Mouse (Mus musculus) MEL (cell line): ENCODE results near the gene Nmb. TPM values are rescaled to one million over a fixed set of nuclear protein-coding genes. Genes with fewer than 3 reads are reported as not detected.
A peak's percentile ranks its signal among the peaks of the same experiment; 100 is the strongest.

Source experiments
- DNase-seq: peaks from one replicate; pipeline ENCODE4 v3.0.0; 2011; ENCODE audit warnings: low read depth, low spot score
- H3K27ac ChIP-seq: 2 replicates; pipeline ENCODE4 v1.5.1; 2012; ENCODE audit warnings: low read depth, mild to moderate bottlenecking, control low read depth, low read length, moderate library complexity; ENCODE audit not compliant: control insufficient read depth
- H3K27me3 ChIP-seq, 2 experiments: fragments of 150-350 bp in 1 of 2; sonication (generic) in 1 of 2; 2 replicates each; pipeline ENCODE4 v1.6.1; 2012; ENCODE audit warnings: low read length in 2 of 2, mild to moderate bottlenecking in 2 of 2, improper control_type of control experiment in 1 of 2, moderate library complexity in 1 of 2; ENCODE audit not compliant: insufficient read depth in 2 of 2, control insufficient read depth in 1 of 2
- H3K36me3 ChIP-seq, 2 experiments: 2 replicates each; pipeline ENCODE4 v1.6.1; 2012 to 2014; ENCODE audit warnings: low read length in 2 of 2, improper control_type of control experiment in 1 of 2, inconsistent platforms in 1 of 2, mild to moderate bottlenecking in 1 of 2; ENCODE audit not compliant: insufficient read depth in 2 of 2, control insufficient read depth in 1 of 2
- H3K4me1 ChIP-seq, 2 experiments: fragments of 150-350 bp in 1 of 2; sonication (generic) in 1 of 2; 2 replicates each; pipeline ENCODE4 v1.6.1; 2012; ENCODE audit warnings: low read length in 2 of 2, improper control_type of control experiment in 1 of 2, mild to moderate bottlenecking in 1 of 2; ENCODE audit not compliant: insufficient read depth in 2 of 2, control insufficient read depth in 1 of 2
- H3K4me3 ChIP-seq, 2 experiments: fragments of 150-350 bp in 1 of 2; sonication (generic) in 1 of 2; 2 replicates each; pipeline ENCODE4 v1.5.1; 2012; ENCODE audit warnings: low read depth in 2 of 2, low read length in 2 of 2, mild to moderate bottlenecking in 2 of 2, moderate library complexity in 2 of 2, control low read depth in 1 of 2, improper control_type of control experiment in 1 of 2; ENCODE audit not compliant: control insufficient read depth in 1 of 2, insufficient read depth in 1 of 2
- H3K79me2 ChIP-seq: 2 replicates; pipeline ENCODE4 v1.6.1; 2012; ENCODE audit warnings: mild to moderate bottlenecking, low read length, moderate library complexity; ENCODE audit not compliant: control insufficient read depth, poor library complexity, insufficient read depth
- H3K9ac ChIP-seq: 2 replicates; pipeline ENCODE4 v1.6.1; 2012; ENCODE audit warnings: low read depth, mild to moderate bottlenecking, control low read depth, low read length, moderate library complexity; ENCODE audit not compliant: control insufficient read depth, poor library complexity, severe bottlenecking
- H3K9me3 ChIP-seq: fragments of 150-350 bp; sonication (generic); replicated peaks from 2 replicates; pipeline ENCODE4 v1.6.1; 2012; ENCODE audit warnings: mild to moderate bottlenecking, low read length, improper control_type of control experiment, moderate library complexity; ENCODE audit not compliant: insufficient read depth
- CTCF ChIP-seq, 3 experiments: IDR thresholded peaks in 2 of 3; conservative IDR thresholded peaks in 1 of 3; 2 replicates each; pipeline ENCODE4 v1.5.1; 2011 to 2012; ENCODE audit warnings: low read length in 3 of 3, low read depth in 2 of 3, mild to moderate bottlenecking in 2 of 3, improper control_type of control experiment in 1 of 3, inconsistent platforms in 1 of 3, mixed read lengths in 1 of 3, moderate library complexity in 1 of 3; ENCODE audit not compliant: control insufficient read depth in 1 of 3, insufficient read depth in 1 of 3, poor library complexity in 1 of 3, severe bottlenecking in 1 of 3
- GABPA ChIP-seq: IDR thresholded peaks from 2 replicates; pipeline ENCODE4 v1.6.1; 2012; ENCODE audit warnings: low read depth, mild to moderate bottlenecking, inconsistent platforms, low read length, improper control_type of control experiment, moderate library complexity
- MAX ChIP-seq: IDR thresholded peaks from 2 replicates; pipeline ENCODE4 v1.6.1; 2011; ENCODE audit warnings: low read length, improper control_type of control experiment
- MYC ChIP-seq: IDR thresholded peaks from 2 replicates; pipeline ENCODE4 v1.6.1; 2011; ENCODE audit warnings: low read depth, mild to moderate bottlenecking, low read length, improper control_type of control experiment, moderate library complexity
- NELFE ChIP-seq: IDR thresholded peaks from 2 replicates; pipeline ENCODE4 v1.6.1; 2011; ENCODE audit warnings: low read depth, low read length, improper control_type of control experiment
- POLR2A ChIP-seq, 2 experiments: IDR thresholded peaks; 2 replicates each; pipeline ENCODE4 v1.6.1; 2011 to 2012; ENCODE audit warnings: low read length in 2 of 2, mild to moderate bottlenecking in 2 of 2, control low read depth in 1 of 2, improper control_type of control experiment in 1 of 2, low read depth in 1 of 2, moderate library complexity in 1 of 2; ENCODE audit not compliant: control insufficient read depth in 1 of 2, insufficient read depth in 1 of 2, poor library complexity in 1 of 2
- POLR2AphosphoS2 ChIP-seq: IDR thresholded peaks from 2 replicates; pipeline ENCODE4 v1.6.1; 2011; ENCODE audit warnings: low read length, improper control_type of control experiment
- POLR2AphosphoS5 ChIP-seq: IDR thresholded peaks from 2 replicates; pipeline ENCODE4 v1.6.1; 2012; ENCODE audit warnings: low read depth, borderline replicate concordance, mild to moderate bottlenecking, inconsistent platforms, low read length, moderate library complexity, mixed read lengths
- RAD21 ChIP-seq: IDR thresholded peaks from 2 replicates; pipeline ENCODE4 v1.6.1; 2011; ENCODE audit warnings: mild to moderate bottlenecking, low read depth, low read length, improper control_type of control experiment
- SIN3A ChIP-seq: IDR thresholded peaks from 2 replicates; pipeline ENCODE4 v1.6.1; 2012; ENCODE audit warnings: low read length, improper control_type of control experiment, inconsistent platforms
- SMC3 ChIP-seq: IDR thresholded peaks from 2 replicates; pipeline ENCODE4 v1.6.1; 2011; ENCODE audit warnings: low read depth, low read length, improper control_type of control experiment
- TBP ChIP-seq: IDR thresholded peaks from 2 replicates; pipeline ENCODE4 v1.8.0; 2011; ENCODE audit warnings: low read depth, low read length, improper control_type of control experiment
- ZC3H11A ChIP-seq: IDR thresholded peaks from 2 replicates; pipeline ENCODE4 v1.6.1; 2012; ENCODE audit warnings: low read depth, mild to moderate bottlenecking, inconsistent platforms, low read length, improper control_type of control experiment
- ZNF384 ChIP-seq: IDR thresholded peaks from 2 replicates; pipeline ENCODE4 v1.6.1; 2012; ENCODE audit warnings: low read depth, mild to moderate bottlenecking, inconsistent platforms, low read length, improper control_type of control experiment
- polyA plus RNA-seq, 2 experiments: library from polyadenylated mRNA; stranded (reverse) in 1 of 2; unstranded in 1 of 2; fragments of >175 nt in 1 of 2; fragments of >200 nt in 1 of 2; gene quantifications; 2 replicates each; pipeline versions ENCODE4 v1.2.1 to v1.2.4; 2012; ENCODE audit warnings: low replicate concordance in 2 of 2, low read depth in 1 of 2; ENCODE audit not compliant: insufficient read length in 2 of 2, insufficient read depth in 1 of 2, missing spikeins in 1 of 2
- total RNA-seq: library from RNA; depleted of rRNA; stranded (reverse); fragments of 300-350 nt; gene quantifications from 2 replicates; pipeline ENCODE4 v1.2.3, GENCODE M21; 2012

Gene Nmb
- total and polyA plus RNA-seq, 3 experiments, result 4.4 to 4.6 TPM; not detected in 1

- no peak for TF ChIP-seq GABPA
These were observed 15.0 kb downstream of the Nmb start (continued) for GRCm38 (mm10) chr7:80889841-80890241.

- TF ChIP-seq CTCF (IDR thresholded peaks at IDR 0.05 in 2 of 3, conservative IDR thresholded peaks at IDR 0.05 in 1 of 3; ENCODE audit: control insufficient read depth in 1 of 3, insufficient read depth in 1 of 3, low read depth in 2 of 3, low read length in 3 of 3, poor library complexity in 1 of 3, severe bottlenecking in 1 of 3) (no peak), SIN3A (no peak), POLR2AphosphoS5 (0 out of 2 replicates have a peak, but pooled peaks have one; percentile 19), MYC (no peak), MAX (no peak)
- Histone ChIP-seq H3K79me2 (no peaks in the 10 kb centered on the region), H3K9ac (no peak overlapping the region), H3K27me3 (no peaks in the 10 kb centered on the region), H3K4me3 (no peak overlapping the region), H3K36me3 (peaks cover 0 to 5% of the 10 kb centered on the region in 2 experiments), H3K9me3 (no peaks in the 10 kb centered on the region), H3K27ac (no peak overlapping the region; the same call in 1 of the 2 replicates), H3K4me1 (peaks cover 0 to 11% of the 10 kb centered on the region in 2 experiments; a peak in 3 of 4 replicates)
- peak; percentile 48 for DNase-seq
These were observed 15.8 kb downstream of the Nmb start for GRCm38 (mm10) chr7:80889021-80889511.

DNA sequence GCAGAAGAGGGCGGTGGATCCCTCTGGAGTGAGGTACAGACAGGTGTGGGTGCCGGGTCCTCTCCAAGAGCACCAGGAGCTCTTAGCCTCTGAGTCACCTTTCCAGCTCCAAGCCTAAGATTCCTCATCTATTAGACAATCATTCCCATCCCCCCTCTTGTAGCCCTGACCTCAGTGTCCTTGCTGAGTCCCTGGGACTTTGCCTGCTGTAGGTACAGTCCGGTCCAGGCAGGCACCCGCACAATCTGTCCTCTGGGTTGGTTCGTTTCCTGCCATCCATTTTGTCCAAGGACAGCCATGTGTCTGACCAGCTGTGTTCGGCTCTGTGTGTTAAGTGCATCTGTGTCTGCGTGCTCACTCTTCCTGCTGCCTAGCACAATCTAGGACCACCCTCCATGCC lies 16.3 kb downstream of the Nmb start:
- H3K4me3 ChIP-seq, result no peak overlapping the region
- DNase-seq, result no peak
- no peaks in the 10 kb centered on the region for H3K79me2 ChIP-seq
- H3K36me3 ChIP-seq, result peaks cover 0 to 5% of the 10 kb centered on the region in 2 experiments
- no peak overlapping the region for H3K9ac ChIP-seq
- no peaks in the 10 kb centered on the region for H3K9me3 ChIP-seq
- H3K27ac ChIP-seq, result no peak overlapping the region
- no peaks in the 10 kb centered on the region for H3K27me3 ChIP-seq
- TF ChIP-seq POLR2A (IDR thresholded peaks at IDR 0.05; ENCODE audit: control insufficient read depth in 1 of 2, insufficient read depth in 1 of 2, low read depth in 1 of 2, low read length in 2 of 2, poor library complexity in 1 of 2) (no peak), CTCF (IDR thresholded peaks at IDR 0.05 in 2 of 3, conservative IDR thresholded peaks at IDR 0.05 in 1 of 3; ENCODE audit: control insufficient read depth in 1 of 3, insufficient read depth in 1 of 3, low read depth in 2 of 3, low read length in 3 of 3, poor library complexity in 1 of 3, severe bottlenecking in 1 of 3) (peak in 1 of 3 experiments; percentile 26; a peak in 2 of 6 replicates)
- H3K4me1 ChIP-seq, result peaks cover 0 to 11% of the 10 kb centered on the region in 2 experiments; a peak in 3 of 4 replicates

DNA sequence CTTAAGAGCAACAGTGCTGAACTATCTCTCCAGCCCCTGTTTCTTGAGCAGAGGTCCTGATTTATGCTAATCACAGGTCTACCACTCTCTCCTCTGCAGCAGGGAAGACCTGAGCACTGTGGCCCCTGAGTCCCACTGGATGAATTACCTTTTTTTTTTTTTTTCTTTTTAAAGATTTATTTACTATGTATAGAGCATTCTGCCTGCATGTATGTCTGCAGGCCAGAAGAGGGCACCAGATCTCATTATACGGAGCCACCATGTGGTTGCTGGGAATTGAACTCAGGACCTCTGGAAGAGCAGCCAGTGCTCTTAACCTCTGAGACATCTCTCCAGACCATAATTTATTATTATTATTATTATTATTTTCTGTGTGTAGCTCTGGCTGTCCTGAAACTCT lies 19.2 kb downstream of the Nmb start:
- Histone ChIP-seq H3K9ac (no peak overlapping the region), H3K79me2 (no peaks in the 10 kb centered on the region), H3K36me3 (peaks cover 0 to 7% of the 10 kb centered on the region in 2 experiments; a peak in 3 of 4 replicates), H3K4me1 (peaks cover 0 to 14% of the 10 kb centered on the region in 2 experiments; a peak in 3 of 4 replicates), H3K9me3 (no peaks in the 10 kb centered on the region), H3K4me3 (no peak overlapping the region), H3K27me3 (no peaks in the 10 kb centered on the region), H3K27ac (no peak overlapping the region)
- peak; percentile 60 for DNase-seq
- no peak for TF ChIP-seq POLR2AphosphoS2
- TF ChIP-seq TBP, result no peak
- peak; percentile 84 for TF ChIP-seq MYC
- peak; percentile 64 for TF ChIP-seq SMC3
- TF ChIP-seq ZNF384, result peak; percentile 90
- TF ChIP-seq CTCF (IDR thresholded peaks at IDR 0.05 in 2 of 3, conservative IDR thresholded peaks at IDR 0.05 in 1 of 3; ENCODE audit: control insufficient read depth in 1 of 3, insufficient read depth in 1 of 3, low read depth in 2 of 3, low read length in 3 of 3, poor library complexity in 1 of 3, severe bottlenecking in 1 of 3), result peak; percentile 30 to 59 (median 59); a peak in 4 of 6 replicates
- TF ChIP-seq ZC3H11A, result peak; percentile 75
- no peak for TF ChIP-seq NELFE
- TF ChIP-seq RAD21, result peak; percentile 68
